In the genomic region with DNA sequence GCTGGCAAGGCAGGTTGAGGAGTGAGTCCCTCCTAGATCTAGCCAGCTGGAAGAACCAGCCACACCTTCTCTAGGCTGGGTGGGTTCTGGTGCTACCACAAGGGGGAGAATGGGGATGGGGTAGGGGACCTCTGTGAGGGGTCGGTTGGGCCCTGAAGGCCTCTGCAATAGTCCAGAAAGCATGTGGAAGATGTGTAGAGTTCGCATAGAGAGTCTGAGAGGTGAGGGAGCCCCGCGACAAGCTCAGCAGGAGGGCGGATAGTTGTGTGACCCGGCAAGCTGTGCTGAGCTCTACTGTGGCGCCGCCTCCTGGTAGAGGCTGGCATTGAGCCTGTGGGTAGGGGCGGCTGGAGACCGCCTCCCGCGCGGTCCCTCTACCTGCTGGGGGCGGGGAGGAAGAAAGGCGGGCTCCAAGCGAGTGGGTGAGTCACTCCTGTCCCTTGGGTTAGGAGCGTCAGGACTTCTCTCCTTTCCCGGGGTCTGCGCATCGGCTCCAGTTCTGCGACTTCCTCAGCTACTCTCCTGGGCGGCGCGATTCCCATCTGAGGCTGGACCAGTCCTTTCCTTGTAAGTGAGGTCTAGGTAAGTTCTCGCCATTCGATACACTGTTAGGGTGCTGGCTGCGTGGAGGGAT, we compare ENCODE assay signal across 7 mouse cellular contexts.
DNase-seq lines count a peak whose midpoint lies in the region; ATAC-seq and TF ChIP-seq lines count a peak whose summit lies in the region.

No protein-coding gene starts in this region.

- ATAC-seq in forebrain, embryonic 11.5 days (replicated peaks; ENCODE audit: low FRiP score), result peak; percentile 64
- peak; percentile 60 for ATAC-seq in hindbrain, embryonic 16.5 days

- H3K27ac ChIP-seq in ES-Bruce4 (ENCODE audit: insufficient read depth, low read length), result no peak overlapping the region
- no peak overlapping the region for H3K27ac ChIP-seq in forebrain, embryonic 11.5 days (ENCODE audit: low read depth, low read length)
- no peak overlapping the region for H3K27ac ChIP-seq in hindbrain, embryonic 16.5 days (ENCODE audit: low read depth, low read length)

- DNase-seq in adrenal gland, postnatal 14 days, result peak; percentile 69
- peak; percentile 71 for DNase-seq in forebrain, embryonic 11.5 days (ENCODE audit: low spot score)
- peak; percentile 6 to 12 for DNase-seq in left cerebral cortex, adult 8-10 months (ENCODE audit: low spot score in 2 of 2)
- peak; percentile 39 to 57 for DNase-seq in lung, postnatal 4 days
- peak; percentile 29 for DNase-seq in right cerebral cortex, postnatal 14 days

- no peaks in the 10 kb centered on the region for H3K36me3 ChIP-seq in ES-Bruce4 (ENCODE audit: control insufficient read depth, insufficient read depth, low read length, poor library complexity, severe bottlenecking)
- H3K36me3 ChIP-seq in forebrain, embryonic 11.5 days (ENCODE audit: control insufficient read depth, insufficient read depth, low read length), result no peaks in the 10 kb centered on the region
- H3K36me3 ChIP-seq in hindbrain, embryonic 16.5 days (ENCODE audit: control insufficient read depth, insufficient read depth, low read length), result no peaks in the 10 kb centered on the region

- H3K4me3 ChIP-seq in ES-Bruce4 (ENCODE audit: low read depth, low read length), result peak overlapping the region; percentile 30; the same call in 1 of the 2 replicates
- peak overlapping the region; percentile 30 for H3K4me3 ChIP-seq in forebrain, embryonic 11.5 days (ENCODE audit: low read depth, low read length)
- H3K4me3 ChIP-seq in hindbrain, embryonic 16.5 days (ENCODE audit: low read length), result peak overlapping the region; percentile 39

- 24% methylated on average over 21 of the region's 27 CpGs for WGBS in forebrain, embryonic 11.5 days
- 23% methylated on average over 19 of the region's 27 CpGs for WGBS in hindbrain, embryonic 16.5 days

- no peak for TF ChIP-seq POLR2A in ES-Bruce4 (IDR thresholded peaks at IDR 0.05; ENCODE audit: insufficient read depth, low read length)

- H3K9me3 ChIP-seq in ES-Bruce4 (replicated peaks; ENCODE audit: control insufficient read depth, insufficient read depth, low read length, poor library complexity, severe bottlenecking), result no peaks in the 10 kb centered on the region
- no peaks in the 10 kb centered on the region for H3K9me3 ChIP-seq in forebrain, embryonic 11.5 days (ENCODE audit: control insufficient read depth, low read length)
- no peaks in the 10 kb centered on the region for H3K9me3 ChIP-seq in hindbrain, embryonic 16.5 days (ENCODE audit: control insufficient read depth, low read length)

- peak overlapping the region; percentile 40; the same call in 1 of the 2 replicates for H3K4me2 ChIP-seq in forebrain, embryonic 11.5 days (ENCODE audit: low read depth, low read length, severe bottlenecking)
- peak overlapping the region; percentile 57 for H3K4me2 ChIP-seq in hindbrain, embryonic 16.5 days (ENCODE audit: low read length)

- no peak overlapping the region for H3K9ac ChIP-seq in ES-Bruce4 (ENCODE audit: low read depth, poor library complexity, severe bottlenecking)
- peak overlapping the region; percentile 29; the same call in 1 of the 2 replicates for H3K9ac ChIP-seq in forebrain, embryonic 11.5 days (ENCODE audit: low read length)
- H3K9ac ChIP-seq in hindbrain, embryonic 16.5 days (ENCODE audit: low read depth, low read length), result no peak overlapping the region

- no peaks in the 10 kb centered on the region for H3K27me3 ChIP-seq in ES-Bruce4 (ENCODE audit: control insufficient read depth, insufficient read depth, low read length, poor library complexity, severe bottlenecking)
- no peaks in the 10 kb centered on the region for H3K27me3 ChIP-seq in forebrain, embryonic 11.5 days (ENCODE audit: control insufficient read depth, insufficient read depth, low read length)
- no peaks in the 10 kb centered on the region for H3K27me3 ChIP-seq in hindbrain, embryonic 16.5 days (replicated peaks; ENCODE audit: control insufficient read depth, insufficient read depth, low read length)

- TF ChIP-seq CTCF in ES-Bruce4 (IDR thresholded peaks at IDR 0.05; ENCODE audit: low read depth, low read length), result peak; percentile 46

- TF ChIP-seq EP300 in ES-Bruce4 (IDR thresholded peaks at IDR 0.05; ENCODE audit: insufficient read depth, low read depth, low read length), result no peak

- H3K4me1 ChIP-seq in ES-Bruce4 (ENCODE audit: control insufficient read depth, insufficient read depth, low read length), result no peaks in the 10 kb centered on the region
- H3K4me1 ChIP-seq in forebrain, embryonic 11.5 days (replicated peaks; ENCODE audit: control insufficient read depth, insufficient read depth, low read length), result no peaks in the 10 kb centered on the region
- no peaks in the 10 kb centered on the region; the same call in 1 of the 2 replicates for H3K4me1 ChIP-seq in hindbrain, embryonic 16.5 days (ENCODE audit: control insufficient read depth, insufficient read depth, low read depth, low read length)

Comparison
In these comparisons a context has a peak if more than half of its experiments do, and no peak if none do; other contexts are left out.
1. DNase-seq: peak in every context shown above with its lines; median percentile 71 in forebrain, embryonic 11.5 days; 69 in adrenal gland, postnatal 14 days; 48 in lung, postnatal 4 days; 29 in right cerebral cortex, postnatal 14 days; 9 in left cerebral cortex, adult 8-10 months.